Mouse (Mus musculus) frontal cortex, adult (tissue): ENCODE results near the gene Iqcf1.
A peak's percentile ranks its signal among the peaks of the same experiment; 100 is the strongest.
"Not testable (repeated sequence)": the region's sequence is repeated elsewhere in the genome, so short reads cannot be mapped to it uniquely, and the experiment has no call there.

Experiments
- ATAC-seq: cut with Nextera tagmentation; 2 replicates; pipeline ENCODE4 v1.9.2; 2017; ENCODE audit warnings: mild to moderate bottlenecking, moderate library complexity, mixed read lengths; ENCODE audit not compliant: low TSS enrichment

Gene Iqcf1

GRCm38 (mm10) chr9:106481676-106482075 is 18.1 kb upstream of the Iqcf1 start:
- no peak for ATAC-seq

GRCm38 (mm10) chr9:106482578-106483115 is 17.1 kb upstream of the Iqcf1 start:
- no peak for ATAC-seq

GRCm38 (mm10) chr9:106483136-106483535 is 16.6 kb upstream of the Iqcf1 start:
- ATAC-seq, result no peak

- ATAC-seq, result no peak
Measured at GRCm38 (mm10) chr9:106483606-106484005, 16.2 kb upstream of the Iqcf1 start.

GRCm38 (mm10) chr9:106485076-106485475 is 14.7 kb upstream of the Iqcf1 start:
- no peak for ATAC-seq

GRCm38 (mm10) chr9:106487602-106488001 is 12.2 kb upstream of the Iqcf1 start:
- not testable (repeated sequence) for ATAC-seq

- no peak for ATAC-seq
Measured at GRCm38 (mm10) chr9:106501846-106502245, 2.1 kb downstream of the Iqcf1 start.

GRCm38 (mm10) chr9:106504246-106504645 is 4.5 kb downstream of the Iqcf1 start:
- ATAC-seq, result no peak

- no peak; the same call in 1 of the 2 replicates for ATAC-seq
Measured at GRCm38 (mm10) chr9:106509356-106509755, 9.6 kb downstream of the Iqcf1 start.

- ATAC-seq, result peak; percentile 27; the same call in 1 of the 2 replicates
Measured at GRCm38 (mm10) chr9:106512729-106513450, 13.1 kb downstream of the Iqcf1 start.

GRCm38 (mm10) chr9:106513566-106513965 is 13.8 kb downstream of the Iqcf1 start:
- ATAC-seq, result no peak

- no peak for ATAC-seq
Measured at GRCm38 (mm10) chr9:106514273-106514672, 14.5 kb downstream of the Iqcf1 start, which contains the start of gene Iqcf5. Gene Iqcf5 (plus strand): TSS chr9:106514573.

GRCm38 (mm10) chr9:106519433-106519832 is 19.7 kb downstream of the Iqcf1 start:
- ATAC-seq, result no peak

- ATAC-seq, result no peak
Measured at GRCm38 (mm10) chr9:106519909-106520308, 20.1 kb downstream of the Iqcf1 start.

GRCm38 (mm10) chr9:106531833-106532232 is 32.1 kb downstream of the Iqcf1 start:
- peak; percentile 83 for ATAC-seq

- no peak for ATAC-seq
Measured at GRCm38 (mm10) chr9:106534296-106534695, 34.5 kb downstream of the Iqcf1 start.

- ATAC-seq, result peak; percentile 56
Measured at GRCm38 (mm10) chr9:106534975-106535374, 35.2 kb downstream of the Iqcf1 start.
